Mouse (Mus musculus) hematopoietic stem cell, adult 5-6 weeks (primary cell): Measurements from ENCODE around the gene Heatr1. TPM values are rescaled to one million over a fixed set of nuclear protein-coding genes. Genes with fewer than 3 reads are reported as not detected.

Experiments
- ATAC-seq, 2 experiments: fragments of 125-278 bp in 1 of 2; replicated peaks in 1 of 2; 2 replicates each; pipeline ENCODE4 v1.8.0; 2016 to 2017; ENCODE audit warnings: inconsistent platforms in 2 of 2, mild to moderate bottlenecking in 2 of 2, moderate number of reproducible peaks in 2 of 2, low read depth in 1 of 2, moderate TSS enrichment in 1 of 2; ENCODE audit not compliant: low FRiP score in 2 of 2, poor library complexity in 2 of 2, severe bottlenecking in 2 of 2, insufficient read depth in 1 of 2, low TSS enrichment in 1 of 2
- total RNA-seq: library from RNA; stranded (forward); fragments of 172-1452, 232-1000 nt; gene quantifications from 2 replicates; pipeline ENCODE4 v1.2.3, GENCODE M21; 2017

Gene Heatr1
- 77.2 and 90.0 TPM in 2 replicates for total RNA-seq

DNA sequence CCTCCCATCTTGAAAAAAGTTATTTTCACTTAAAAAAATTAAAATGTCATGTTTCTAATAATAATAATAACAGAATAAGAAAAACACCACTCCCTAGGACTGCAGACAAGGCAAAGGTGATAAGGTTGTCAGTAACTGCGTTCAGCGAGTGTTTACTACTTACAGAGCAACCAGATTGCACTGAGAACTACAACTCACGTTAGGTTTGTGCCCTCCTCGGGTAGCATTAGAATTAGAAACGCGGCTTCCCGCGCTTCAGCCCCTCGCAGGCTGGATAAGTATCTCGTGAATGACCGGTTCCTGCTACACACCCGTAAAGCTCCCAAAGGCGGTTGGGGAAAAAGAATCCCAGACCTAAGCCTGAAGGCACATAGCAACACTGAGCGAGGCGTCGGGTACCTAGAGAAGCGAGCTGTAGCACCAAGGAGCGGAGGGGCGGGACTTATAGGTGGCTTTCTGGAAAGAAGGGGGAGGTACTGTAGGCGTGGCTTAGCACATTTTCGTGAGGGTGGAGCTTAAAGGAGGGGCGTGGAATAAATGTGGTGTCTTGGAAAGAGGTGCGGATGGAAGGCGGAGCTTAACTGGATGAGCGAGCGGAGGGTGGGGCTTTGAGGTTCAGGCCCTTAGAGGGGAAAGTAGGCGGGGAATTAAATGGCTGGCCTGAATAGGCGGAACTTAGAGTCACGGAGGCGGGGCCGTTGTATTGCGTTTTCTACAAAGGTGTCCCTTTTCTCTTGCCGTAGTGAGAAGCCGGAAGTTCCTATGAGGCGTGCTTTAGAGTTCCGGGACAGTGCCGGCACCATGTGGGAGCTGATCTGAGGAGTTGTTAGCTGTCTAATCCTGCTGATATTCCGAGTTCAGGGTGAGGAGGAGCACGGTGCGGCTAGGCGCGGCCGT, at the start of gene Heatr1:
Gene Heatr1, plus strand, starts transcription at position 419 of the 897 bp plus-strand sequence.
- ATAC-seq = peak; percentile 93 to 96

DNA sequence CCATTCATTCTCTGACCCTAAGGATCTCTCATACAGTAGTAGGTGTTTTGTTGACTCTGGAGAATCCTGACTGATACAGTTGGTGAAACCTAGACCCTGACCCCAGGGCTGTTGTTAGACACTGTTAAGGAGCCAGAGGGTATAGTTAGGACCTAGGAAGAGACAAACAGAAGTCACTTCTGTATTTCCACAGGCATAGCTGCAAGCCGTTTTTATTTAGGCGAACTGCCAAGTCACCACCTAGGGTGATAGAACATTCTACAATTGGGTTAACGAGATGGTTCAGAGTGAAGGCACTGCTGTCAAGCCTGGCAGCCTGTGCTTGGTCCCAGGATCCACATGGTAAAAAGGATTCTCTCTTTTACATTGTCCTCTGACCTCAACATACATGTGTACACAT, 48.0 kb upstream of the Heatr1 start:
- ATAC-seq = peak; percentile 35 to 61; a peak in 1 of 4 replicates

DNA sequence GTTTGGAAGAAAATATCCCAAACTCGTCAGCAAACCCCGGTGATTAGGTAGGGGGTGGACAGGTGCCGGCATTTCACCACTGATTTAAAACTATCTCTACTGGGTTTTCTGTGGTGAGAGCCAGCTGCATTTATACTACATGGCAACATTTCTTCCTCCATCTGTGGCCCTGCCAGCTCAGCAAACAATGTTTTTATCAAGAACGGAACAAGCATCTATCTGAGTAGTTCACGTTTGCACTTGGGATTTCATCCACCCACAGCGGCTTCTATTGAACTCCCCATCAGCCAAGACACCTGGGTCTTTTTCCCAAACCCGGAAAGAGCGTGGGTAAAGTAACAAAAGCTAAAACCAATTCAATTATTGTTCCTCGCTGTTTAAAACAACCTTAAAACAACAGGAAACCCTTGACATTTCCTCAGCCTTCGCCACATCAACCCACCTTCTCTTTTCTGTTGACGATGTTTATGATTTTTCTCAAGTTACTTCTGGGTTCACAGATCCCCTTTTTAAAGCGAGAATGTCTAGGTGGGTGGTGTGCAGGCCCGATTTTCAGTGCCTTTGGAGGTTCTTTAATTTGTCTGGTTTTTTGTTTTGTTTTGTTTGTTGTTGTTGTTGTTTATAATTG, 45.5 kb upstream of the Heatr1 start:
- ATAC-seq = peak; percentile 61 to 71

DNA sequence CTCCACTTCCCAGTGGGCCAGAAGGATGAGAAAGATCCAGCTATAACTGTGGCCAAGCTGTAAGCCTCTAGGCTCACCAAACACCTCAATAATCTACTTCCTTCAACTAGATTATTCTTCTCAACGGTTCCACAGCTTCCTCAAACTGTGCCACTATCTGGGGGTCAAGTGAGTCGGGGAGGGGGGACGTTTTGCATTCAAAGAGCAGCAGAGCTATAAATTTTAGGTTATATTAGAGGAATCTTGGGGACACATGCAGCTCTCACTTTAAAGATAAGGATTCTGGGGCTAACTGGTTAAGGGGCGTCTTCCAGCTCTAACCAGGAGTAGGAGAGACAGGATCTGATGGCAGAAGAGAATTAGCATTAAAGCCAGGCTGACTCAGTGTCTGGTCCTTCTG, 38.6 kb upstream of the Heatr1 start:
- peak in 1 of 2 experiments; percentile 46; a peak in 2 of 4 replicates for ATAC-seq

DNA sequence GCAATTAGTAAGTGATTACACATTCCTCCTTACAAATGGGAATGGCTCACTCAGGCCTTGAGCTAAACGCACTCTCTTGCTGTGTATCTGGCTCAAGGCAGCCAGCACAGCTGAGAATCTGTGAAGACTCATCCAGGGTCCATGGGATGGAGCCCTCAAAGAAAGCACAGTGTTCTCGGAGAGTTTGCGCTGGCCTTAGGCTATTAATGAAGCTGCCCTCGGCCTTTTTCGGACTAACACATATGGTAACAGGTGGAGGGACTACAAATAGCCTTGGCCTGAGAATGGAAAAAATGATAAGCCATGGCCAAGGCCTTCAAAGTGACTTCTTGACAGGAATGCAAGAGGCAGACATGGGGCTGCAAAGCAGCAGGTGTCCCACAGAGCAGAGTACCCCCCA, 37.3 kb upstream of the Heatr1 start:
- no peak for ATAC-seq

DNA sequence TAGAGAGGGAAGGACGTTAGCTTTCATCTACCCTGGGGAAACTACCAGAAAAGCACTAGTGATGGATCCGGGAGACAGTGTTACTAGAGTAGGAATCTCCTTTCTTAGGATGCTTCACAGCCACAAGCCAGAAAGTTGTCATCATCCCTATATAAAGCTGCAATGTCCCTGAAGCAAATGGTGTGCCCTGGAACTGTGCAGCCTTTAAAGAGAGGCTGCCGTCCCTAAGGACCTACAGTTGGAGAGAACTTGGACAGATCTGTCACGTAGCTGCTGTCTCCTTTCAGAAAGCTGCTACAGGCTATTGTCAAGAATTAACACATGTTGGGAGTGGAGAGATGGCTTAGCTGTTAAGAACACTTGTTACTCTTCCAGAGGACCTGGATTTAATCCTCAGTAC, 33.3 kb upstream of the Heatr1 start:
- no peak for ATAC-seq

DNA sequence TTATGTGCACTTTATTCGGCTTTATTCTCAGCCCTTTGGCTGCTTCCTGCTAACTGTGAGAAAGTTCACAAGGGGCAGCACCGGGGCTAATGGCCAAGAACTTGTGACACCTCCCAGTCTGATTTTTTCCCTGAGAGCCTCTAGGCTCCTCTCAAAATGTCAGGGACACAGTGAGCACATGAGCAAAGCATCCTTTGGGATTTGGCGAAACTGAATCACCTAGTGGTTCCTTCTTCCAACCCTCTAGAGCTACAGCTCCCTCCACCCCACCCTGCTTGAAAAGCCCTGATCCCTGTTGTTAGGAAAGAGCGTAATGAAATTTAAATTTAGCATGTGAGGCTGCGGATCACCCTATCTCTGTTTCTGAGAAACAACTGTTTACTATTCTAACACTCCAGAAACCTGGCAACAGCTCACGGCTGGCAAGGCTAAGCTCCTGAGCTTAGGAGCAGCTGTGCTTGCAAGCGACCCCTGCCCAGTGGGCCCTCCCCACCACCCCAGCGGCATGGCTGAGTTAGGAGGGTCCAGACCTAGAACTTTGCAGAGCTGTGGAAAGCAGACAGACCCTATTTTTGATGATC, 25.7 kb upstream of the Heatr1 start:
- ATAC-seq = no peak

DNA sequence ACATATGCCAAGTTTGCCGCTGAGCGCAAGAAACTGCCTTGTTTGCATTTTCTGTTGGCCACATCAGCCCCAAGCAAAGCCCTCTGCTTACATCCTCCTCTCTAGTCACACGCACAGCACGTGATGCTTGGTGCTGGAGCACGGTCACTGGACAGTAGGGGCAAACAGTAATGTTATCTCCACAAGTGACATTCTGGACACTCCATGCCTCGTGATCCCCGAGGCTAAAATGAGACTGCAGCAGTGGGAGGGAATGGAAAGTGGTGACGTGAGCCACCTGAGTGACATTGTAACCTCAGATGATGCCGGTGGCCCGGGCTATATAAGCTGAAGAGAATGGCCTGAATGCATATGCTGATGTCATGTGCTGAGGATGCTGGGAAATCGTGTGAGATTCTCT, 24.9 kb upstream of the Heatr1 start:
- no peak for ATAC-seq

DNA sequence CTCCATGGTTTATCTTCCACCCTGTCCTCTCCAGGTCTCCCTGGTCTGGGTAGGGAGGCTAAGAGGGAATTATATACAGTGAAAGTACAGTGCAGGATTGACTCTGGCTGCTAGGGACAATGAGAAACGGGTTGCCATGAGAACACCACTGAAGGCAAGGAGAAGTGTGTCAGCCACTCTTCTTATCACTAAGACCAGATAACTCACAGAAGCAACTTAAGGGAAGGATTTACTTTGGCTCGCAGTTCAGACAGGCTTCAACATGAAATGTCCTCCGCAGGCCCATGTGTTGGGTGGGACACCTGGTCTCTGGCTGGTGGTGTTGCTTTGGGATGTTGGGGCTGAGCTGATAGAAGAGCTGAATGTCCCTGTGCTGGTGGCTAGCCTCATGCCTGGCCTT, 22.1 kb upstream of the Heatr1 start:
- no peak for ATAC-seq

DNA sequence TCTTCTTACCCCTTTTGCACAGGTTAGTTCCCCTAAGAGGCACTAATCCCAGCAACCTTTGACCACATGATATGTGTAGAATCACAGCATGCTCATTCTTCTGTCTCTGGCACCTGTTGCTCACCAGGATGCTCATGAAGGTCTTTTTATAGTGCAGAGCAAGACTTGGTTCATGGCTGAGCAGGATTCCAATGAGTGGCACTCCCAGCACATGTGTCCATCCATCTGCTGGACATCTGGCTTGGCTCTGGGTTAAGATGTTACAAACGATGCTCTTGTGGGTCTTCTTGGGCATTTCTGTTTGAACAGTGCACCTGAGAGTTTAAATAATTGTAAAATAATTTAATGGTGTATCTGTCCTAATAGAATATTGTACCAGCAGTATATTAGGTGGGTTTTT, 18.0 kb upstream of the Heatr1 start:
- no peak for ATAC-seq

DNA sequence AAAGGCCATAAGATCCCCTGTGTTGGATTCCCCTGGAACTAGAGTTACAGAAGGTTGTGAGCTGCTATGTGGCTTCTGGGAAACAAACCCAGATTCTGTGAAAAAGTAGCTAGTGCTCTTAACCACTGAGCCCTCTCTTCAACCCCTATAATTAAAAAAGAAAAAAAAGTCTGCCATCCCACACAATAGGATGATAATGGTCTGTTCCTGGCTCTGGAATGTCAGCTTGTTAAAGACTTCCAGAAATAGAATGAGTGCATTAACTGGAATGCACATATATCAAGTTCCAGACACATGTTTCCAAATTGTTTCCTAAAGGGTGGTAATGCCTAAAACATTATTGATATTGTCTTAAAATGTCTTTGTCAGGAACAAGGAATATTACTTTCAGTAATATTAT, 10.0 kb upstream of the Heatr1 start:
- no peak for ATAC-seq

DNA sequence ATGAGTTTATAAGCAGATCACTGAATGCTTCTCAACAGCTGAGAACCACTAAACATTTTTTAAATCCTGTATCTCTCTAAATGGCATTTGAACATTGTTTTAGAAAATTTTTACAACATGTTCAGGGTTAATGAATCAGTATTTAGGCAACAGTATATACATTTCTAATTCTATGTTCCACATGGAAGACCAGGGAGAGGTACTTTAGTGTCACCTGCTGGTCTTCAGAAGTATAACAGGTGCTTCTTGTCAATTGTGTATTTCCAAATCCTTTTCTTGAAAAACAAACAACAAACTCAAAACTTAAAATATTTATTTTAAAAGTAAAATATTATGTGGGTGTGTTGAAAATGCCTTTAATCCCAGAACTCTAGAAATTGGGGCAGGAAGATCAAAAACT, 8.5 kb upstream of the Heatr1 start:
- peak; percentile 53 to 64; a peak in 2 of 4 replicates for ATAC-seq

DNA sequence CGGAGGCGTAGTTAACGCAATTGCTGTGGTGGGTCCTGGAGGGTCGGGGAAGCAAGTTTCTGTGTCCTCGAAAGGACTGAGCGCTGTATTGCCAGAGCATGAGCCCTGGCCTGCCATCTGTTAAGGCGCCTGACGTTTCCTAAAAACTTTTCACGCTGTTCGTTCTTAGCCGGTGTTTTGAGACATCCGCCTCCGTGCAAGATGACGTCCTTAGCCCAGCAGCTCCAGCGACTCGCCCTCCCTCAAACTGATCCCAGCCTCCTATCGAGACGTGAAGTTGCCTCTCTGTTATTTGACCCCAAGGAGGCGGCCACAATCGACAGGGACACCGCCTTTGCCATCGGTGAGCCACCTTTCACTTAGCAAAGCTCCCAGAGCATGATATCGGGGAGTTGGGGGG, 744 bp downstream of the Heatr1 start:
- ATAC-seq = peak; percentile 28 to 48; a peak in 3 of 4 replicates

DNA sequence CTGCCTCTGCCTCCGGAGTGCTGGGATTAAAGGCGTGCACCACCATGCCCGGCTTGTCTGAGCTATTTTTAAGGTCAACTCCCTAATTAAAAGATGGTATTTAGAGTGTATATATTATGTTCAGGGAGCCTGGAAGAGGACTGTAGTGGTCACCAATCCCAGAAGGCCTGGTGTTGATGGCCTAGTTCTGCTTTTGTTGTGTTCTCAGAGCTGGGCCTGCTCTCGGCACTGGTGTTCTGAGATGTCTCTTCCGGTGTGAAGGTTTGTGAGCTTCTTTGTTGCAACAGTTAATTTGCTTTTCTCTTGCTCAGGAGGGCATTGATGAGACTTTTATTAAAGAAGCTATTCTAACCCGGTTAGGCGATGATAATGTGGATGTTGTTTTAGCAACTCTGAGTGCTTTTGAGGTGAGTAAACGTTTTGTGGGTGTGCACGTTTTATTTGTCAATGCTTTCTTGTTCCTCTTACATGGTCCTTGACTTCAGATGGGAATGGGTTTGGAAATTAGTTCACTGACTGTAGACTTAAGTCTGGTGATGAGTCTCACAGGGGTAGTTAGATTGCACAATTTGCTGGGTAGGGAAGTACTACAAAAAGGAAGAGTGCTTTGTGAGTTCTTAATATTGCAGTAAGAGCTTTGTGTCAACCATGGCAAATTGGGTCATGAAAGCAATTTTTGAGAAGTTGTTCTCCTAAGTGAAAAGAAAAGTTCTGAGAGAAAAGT, 13.7 kb downstream of the Heatr1 start:
- peak in 1 of 2 experiments; percentile 46; a peak in 1 of 4 replicates for ATAC-seq

DNA sequence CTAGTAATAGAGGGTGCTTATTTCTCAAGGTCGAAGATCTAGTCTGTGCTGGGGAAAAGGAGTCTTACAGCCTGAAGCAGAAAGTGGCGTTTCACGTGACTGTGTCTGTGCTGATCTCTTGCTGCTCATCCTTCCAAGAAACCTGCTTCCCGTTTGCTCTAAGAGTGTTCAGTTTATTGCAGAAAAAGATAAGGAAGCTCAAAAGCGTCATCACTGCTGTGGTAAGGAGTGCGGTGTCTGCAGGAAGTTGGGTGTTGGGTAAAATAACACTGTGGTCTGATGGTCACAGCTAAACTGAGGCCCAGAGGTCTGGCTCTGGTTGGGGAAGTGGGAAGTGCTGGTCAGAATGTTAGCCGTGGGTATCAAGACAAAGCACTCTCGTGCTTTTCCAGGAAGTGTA, 17.2 kb downstream of the Heatr1 start:
- ATAC-seq = peak; percentile 98

DNA sequence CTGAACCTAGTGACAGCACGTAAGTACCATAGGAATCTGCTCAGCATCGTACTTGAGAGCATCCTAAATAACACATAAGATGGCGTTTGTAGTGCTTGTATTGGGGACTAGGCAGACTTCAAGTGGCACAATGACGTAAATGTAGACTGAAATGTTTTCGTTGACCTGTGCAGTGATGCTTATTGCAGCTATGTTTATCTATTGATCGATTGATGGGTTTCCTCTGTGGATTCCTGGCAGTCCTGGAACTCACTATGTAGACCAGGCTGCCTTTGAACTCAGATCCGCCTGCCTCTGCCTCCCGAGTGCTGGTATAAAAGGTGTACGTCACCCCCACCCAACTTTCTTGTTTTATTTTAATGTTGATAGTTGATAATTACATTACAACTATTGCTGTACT, 25.8 kb downstream of the Heatr1 start:
- no peak for ATAC-seq

DNA sequence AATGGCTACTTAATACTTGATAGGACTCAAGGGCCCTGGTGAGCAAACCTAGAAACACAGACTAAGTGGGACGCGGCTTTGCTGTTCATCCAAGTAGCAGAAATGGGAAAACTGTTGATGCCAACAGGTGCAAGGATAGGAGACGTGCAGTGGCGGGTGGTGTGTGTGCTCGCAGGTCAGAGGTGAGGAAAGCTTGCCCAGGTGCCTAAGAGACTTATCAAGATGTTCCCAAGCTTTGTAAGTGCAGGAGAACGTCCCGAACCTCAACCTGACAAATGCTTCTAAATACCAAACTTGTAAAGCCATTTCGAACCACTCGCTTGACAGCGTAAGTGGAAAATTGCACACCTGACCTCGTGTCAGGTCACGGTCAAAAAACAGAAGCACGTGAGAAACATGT, 33.7 kb downstream of the Heatr1 start:
- ATAC-seq = no peak

DNA sequence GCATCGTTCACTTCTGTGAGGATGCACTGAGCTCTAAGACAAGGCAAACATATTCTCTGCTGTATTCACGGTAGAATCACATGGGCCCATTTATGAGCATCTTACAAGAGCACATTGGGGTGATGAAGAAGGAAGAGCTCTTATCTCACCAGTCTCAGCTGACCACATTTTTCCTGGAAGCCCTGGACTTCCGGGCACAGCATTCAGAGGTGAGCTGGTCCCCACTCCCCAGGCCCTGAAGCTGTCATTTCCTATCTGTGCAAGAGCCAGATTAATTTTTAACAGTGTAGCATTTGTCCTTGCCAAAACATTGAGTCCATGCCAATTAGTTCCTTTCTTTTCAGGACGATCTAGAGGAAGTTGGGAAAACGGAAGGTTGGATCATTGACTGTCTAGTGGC, 39.0 kb downstream of the Heatr1 start:
- ATAC-seq = no peak
